Mouse (Mus musculus) Muller cell, postnatal 12 days (primary cell): ENCODE results near the gene Igsf9.
A peak's percentile ranks its signal among the peaks of the same experiment; 100 is the strongest.

Experiments
- DNase-seq: peaks from one replicate; pipeline ENCODE4 v3.0.0-alpha.2; 2015; ENCODE audit errors: inconsistent ontology term

Gene Igsf9

DNA sequence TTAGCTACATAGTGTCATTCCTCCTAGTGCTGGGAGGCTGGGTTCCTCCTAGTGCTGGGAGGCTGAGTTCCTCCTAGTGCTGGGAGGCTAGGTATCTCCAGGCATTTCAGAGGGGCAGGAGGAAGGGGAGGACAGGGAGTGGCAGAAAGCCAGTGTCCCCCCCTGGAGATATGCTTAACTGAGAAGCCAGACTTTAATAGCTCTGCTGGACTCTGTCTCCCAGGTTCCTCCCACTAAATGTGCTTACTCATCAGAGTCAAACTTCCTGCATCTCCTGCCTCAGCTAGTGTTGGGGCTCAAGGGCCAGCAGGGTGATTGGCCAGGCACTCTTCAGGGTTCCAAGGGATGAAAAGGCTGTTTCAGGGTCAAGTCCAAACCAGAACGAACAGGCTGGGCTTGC, 33.8 kb downstream of the Igsf9 start:
- DNase-seq, result no peak

DNA sequence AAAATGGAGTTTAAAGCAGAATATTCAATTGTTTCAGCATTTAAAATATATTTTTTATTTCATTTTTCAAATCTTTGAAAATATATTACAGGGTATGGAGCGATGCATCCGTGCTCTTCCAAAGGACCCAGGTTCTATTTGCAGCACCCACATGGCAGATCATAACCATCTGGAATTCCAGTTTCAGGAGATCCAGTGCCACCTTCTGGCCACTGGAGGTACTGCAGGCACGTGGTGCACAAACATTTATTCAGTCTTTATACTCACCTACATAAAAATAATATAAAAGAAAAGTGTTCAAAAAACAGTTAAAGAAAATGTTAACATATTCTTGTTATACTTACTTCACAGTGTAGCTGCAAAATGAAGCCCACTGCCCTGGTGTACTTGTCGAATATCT, 36.4 kb downstream of the Igsf9 start:
- no peak for DNase-seq

DNA sequence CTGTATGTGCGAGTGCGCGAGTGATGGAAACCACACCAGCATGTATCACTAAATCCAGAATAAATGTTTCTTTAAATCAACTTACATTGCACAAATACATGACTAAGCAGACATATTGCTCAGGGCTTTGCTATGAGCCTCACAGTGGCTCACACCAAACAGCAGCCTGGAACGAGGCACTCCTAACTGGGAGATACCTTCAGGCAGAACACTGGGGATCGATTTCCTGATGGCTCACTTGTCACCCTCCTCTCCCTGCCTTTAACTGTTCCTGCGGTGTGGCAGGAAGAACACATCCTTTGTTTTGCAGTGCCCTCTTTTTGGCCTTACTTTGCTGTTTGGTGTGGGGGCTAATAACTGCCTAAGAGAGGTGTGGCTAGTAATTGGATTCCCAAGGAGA, 38.1 kb downstream of the Igsf9 start:
- no peak for DNase-seq

DNA sequence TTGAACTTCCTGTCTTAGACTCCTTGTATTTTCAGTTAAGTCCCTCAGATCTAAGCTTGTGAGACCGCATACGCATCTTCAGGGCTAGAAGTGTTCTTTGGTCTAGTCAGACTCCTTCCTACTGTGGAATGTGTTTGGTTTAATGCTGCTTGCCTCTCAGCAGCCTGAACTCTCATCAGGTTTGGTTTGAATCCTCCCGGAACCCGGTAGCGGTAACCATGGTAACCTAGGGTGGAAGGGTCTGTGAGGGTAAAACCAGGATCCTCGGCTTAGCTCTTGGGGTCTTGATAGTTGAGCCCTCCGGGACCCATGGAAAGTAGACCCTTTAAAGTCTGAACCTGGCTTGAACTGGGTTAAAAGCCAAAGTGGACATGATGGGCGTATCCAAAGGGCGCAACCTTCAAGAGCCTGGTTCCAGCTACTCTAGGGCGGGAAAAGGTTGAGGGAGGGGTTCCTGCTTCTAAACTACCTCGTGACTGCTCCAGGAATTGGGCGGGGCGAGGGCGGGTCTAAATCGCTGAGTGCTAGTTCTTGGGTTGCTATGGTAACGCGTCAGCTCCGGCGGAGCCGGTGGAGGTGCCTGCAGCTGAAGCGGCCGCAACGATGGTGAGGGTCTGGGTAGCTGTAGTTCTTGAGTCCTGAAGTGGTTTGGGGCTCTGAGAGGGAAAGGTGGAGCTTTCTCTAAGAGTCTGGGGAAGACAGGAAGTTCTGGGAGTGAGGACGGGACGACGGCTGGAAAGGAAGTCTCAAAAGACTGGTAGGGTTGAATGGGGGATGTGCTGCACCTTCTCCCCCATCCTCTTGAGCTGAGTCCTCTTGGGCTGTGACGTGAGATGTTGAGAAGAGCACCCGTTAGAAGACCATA, 39.2 kb downstream of the Igsf9 start, which contains the start of gene Cfap45:
Gene Cfap45 (plus strand): TSS at position 226 of the 865 bp plus-strand sequence.
- peak; percentile 86 for DNase-seq

DNA sequence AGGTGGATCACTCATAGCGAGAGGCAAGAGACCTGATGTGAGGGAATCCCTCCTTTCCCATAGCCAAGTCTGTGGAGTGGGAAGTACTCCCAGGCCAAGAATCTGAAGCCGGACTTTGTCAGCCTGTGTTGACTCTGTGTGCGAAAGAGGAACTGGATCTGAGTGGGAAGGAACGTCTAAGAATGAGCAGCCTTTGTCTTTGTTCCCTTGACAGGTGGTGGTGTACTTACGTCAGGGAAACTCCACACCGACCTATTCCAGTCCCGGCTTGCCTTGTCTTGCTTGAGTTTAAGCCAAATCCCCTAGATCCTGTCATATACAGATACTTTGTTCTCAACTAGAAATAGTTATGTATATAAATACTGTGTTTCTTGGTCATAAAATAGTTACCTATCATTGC, 40.9 kb downstream of the Igsf9 start:
- DNase-seq, result no peak

DNA sequence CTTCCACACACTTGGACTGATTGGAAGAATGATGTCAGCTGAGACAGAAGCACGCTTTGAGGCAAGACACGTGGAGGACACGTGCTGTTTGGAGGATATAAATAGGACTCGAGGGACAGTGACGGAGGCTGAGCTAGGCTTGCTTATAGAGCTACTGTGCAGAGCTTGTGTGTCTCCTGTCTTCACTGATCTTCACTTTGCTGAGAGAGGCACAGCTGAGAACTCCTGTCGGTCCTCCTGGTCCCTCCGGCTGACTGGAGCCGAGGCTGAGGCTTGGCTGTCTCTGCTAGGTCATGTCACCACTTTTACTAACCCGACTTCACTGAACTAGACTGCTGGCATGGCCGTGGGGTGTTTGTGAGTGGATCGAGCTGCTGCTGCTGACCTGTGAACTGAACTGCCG, 42.1 kb downstream of the Igsf9 start:
- DNase-seq, result no peak

DNA sequence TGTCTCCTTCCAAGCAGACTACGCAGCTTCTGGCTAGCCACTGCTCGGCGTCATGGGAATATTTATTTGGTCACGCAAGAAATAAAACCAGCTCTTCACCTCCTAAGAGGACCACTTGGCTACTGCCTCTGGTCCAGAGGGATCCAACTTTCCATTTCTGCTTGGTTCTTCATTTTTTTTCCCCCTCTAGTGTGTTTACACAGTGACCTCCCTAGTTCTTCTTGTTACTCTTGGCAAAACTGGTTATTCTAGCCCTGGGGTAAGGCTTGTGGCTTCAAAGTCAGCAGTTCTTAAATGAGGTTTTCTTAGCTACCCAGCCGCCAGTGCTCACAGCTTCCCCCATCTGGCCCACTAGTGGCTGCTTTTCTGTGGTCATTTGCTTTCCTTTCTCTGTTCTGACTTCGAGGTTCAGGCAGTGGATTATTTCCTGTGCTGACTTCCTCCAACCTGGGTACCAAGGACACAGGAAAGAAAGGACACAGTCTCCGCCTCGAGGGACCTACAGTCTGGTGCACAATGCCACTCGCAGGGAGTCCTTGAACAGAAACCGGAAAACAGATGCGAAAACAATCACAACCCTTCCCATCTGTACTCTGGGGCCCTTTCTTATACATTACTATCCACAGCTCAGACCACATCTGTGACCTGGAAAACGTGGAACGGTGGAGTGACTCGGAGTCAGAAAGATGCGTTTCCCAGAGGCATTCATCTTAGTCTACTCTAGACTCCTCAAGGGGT, 43.6 kb downstream of the Igsf9 start:
- no peak for DNase-seq

DNA sequence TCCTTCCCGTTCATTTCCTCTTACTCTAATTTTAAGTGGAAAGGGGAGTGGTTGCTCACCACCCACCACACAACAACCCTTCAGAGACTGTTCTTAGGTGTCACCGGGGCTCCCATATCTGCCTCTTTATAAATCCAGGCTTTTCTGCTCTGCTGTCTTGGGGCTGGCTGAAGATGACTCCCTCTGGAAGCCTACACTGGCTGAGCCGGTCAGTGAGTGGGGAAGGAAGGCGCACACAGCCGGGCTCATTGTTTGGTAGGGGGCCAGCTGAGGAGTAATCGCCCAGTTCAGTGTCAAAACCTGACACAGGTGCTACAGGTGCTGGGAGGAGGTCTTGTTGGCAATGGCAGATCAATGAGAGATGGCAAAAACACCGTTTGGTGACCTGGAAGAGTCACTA, 44.4 kb downstream of the Igsf9 start:
- DNase-seq, result no peak

DNA sequence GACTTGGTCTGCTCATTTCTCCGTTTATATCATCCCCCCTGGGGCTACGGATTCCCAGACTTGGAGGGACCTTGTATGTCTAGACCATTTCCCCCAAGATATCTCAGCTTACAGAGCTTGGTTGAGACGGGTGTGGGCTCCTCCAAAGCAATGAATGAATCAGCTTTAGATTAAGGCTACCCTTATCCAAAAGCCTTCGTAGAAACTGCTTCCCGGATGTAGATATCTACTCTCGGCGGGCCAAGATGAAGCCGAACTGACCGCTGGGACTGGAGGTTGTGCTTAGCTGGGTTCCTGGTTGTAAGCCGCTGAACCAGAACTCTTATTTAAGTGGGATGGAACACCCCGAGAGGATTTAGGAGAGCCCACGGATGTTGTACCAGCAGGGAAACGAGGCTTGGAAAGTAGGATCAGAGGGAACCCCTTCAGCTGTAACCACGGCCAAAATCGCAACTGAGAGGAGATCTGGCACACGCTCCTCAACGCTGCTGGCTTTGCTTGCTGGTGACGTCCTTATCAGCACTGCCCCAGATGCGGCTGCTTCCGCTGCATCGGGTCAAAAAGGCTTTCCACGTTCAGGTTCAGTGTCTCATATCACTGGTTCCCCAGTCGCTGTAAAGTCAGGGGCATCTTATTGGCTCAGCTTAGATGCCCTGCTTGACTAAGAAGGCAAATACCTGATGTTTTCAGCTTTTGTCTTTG, 44.9 kb downstream of the Igsf9 start:
- no peak for DNase-seq

DNA sequence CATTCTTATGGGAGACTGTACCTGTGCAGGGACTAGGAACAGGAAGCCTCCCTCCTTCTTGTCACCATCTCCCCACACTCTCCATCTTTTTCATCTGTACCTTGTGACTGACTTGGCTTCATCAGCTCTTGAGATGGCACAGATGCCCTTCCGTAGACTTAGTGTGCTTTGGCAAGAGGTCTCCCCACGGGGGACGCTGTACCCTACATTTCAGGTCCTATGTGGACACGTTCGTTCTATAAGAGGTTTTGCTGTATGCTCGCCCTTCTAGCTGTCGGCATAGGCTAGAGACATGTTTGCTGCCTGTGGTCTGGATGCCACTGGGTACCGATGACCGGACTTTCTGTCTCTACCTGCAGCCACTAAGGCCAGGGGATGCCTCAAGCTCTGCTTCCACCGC, 45.8 kb downstream of the Igsf9 start:
- no peak for DNase-seq

DNA sequence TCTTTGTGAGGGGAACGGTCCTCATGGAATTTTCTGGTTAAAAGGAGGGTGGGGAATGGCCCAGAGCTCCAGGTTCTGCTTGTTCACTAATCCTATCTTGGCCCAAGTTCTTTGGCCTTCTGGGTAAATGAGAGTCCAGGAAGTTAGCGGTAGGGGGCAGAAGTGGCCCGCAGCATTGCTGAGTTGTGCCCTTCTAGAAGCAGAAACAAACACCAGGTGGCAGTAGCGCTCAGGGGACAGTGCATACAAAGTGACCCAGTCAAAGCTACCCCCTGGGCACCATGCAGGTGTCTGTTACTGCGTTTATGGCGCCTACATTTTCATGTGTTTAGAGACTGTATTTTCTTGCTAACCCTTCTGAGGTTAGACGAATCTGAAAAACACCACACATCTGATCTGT, 47.1 kb downstream of the Igsf9 start:
- DNase-seq, result peak; percentile 69

DNA sequence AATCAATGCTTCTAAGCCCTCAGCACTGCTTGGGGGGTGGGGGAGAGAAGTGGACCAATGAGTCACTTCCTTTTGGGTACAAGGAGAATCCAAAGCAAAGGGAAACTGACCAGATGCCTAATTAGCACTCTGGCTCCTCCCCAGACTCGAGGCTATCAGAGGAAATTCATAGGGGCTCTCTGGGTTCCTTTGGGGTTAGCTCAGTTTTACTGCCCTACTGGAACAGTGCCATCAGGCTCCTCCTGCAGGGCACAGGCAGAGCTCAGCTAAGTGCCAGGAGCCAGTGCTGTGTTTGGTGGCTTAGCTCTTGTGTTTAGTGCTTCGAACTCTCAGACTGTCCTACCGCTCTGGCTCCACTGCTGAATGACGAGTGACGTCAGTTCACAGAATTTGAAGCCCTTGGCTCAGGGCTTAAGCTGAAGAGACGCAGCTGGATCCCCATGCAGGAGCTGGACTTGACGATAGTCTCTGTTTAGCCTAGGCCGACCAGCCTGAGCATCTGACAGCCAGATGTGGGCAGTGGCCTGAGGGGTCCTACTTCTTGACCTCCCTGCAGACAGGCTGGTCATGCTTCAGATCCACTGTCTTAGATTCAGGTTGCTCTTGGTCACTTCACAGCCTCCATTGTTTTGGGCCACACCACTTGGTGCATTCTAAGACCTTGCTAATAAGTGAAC, 49.1 kb downstream of the Igsf9 start:
- DNase-seq, result peak; percentile 41

DNA sequence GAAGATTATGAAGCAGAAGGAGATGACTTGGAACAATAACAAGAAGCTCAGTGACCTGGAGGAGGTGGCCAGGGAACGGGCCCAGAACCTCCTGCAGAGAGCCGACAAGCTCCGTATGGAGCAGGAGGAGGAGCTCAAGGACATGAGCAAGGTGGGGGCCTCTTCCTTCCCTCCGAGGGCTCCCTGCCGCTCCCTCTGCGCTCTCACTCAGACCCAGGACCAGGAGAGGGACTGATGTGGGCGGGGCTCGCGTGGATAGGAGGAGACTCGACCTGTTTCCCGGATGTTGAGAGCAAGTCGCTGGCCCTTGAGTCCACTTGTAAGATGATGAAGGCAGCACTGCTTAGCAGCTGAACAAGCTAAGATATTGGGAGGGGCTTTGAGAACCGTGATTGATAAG, 51.0 kb downstream of the Igsf9 start:
- no peak for DNase-seq

DNA sequence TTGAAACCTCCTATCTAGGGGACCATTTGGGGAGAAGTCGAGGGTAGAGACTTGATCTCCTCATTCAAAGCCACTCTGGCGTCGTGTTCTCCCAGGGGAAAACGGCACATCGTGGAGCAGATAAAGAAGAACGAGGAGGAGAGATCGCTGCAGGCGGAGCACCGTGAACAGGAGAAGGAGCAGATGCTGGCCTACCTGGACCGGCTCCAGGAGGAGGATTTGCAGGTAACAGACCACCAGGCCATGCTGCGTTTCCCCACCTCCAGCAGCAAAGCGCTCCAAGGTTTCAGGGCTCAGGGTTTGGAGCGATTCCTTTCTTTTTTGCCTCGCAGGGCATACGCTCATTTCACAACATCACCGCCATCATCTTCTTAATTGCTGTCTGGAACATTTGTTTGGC, 53.5 kb downstream of the Igsf9 start:
- no peak for DNase-seq

DNA sequence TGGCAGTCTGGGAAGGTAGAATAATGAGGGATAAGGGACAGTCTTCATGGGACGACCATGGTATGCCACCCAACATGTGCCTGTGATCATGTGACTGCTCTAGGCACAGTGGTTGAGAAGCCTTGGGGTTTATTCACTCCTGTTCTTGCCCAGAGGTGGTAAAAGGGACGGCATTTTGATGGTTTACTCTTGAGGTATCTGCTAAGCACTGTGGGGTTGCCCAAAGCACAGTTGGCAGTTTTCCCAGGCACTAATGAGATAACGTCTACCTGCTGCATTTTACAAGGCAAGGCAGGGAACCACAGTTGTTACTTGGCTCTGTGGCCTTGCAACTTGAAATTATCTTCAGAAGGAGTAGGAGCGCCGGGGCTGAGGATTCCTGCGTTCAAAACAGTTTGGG, 58.2 kb downstream of the Igsf9 start:
- DNase-seq, result no peak

DNA sequence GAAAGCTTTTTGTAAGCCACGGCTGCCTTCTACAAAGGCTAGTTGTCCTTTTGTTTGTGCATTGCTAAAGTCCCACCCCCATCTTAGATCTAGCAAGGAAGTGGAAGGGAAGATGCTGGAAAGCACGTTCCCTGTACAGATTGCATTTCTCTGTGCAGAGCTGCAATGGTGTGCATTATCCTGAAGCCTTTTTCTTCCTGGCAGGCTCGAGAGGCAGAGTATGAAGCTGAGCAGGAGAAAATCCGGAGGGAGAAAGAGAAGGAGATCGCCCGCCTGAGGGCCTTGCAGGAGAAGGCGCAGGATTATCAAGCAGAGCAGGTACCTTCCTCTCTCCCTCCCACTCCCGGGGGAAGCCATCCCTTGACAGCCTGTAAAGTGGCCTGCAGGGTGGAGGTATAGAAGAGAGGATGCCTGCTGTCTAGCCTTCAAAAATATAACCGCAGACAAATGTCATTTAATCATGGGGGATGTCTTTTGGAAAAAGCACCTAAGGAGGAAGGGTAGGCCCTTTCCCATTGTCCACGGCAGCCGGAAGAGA, 58.8 kb downstream of the Igsf9 start:
- DNase-seq, result no peak

DNA sequence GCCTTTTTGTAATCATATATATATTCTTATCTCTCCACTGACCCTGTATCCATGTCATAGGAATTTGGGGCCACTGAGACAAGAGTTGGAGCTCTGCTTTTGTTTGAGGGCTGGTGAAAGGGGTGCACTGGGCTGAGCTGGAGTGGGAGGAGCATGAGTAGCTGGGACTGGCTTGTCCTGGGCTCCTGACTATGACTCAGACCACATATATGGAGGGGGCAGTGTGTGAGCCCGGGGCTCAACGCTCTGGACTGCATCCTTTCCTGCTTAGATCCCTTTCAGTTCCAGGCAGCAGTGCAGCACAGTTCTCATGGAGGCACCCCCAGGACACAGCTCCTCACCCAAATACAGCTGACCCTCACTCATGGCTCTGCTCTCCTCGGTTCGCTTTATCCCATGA, 64.5 kb downstream of the Igsf9 start:
- DNase-seq, result no peak
